Mouse (Mus musculus): ENCODE measurements around the gene Wapl. TPM values are rescaled to one million over a fixed set of nuclear protein-coding genes. Genes with fewer than 3 reads are reported as not detected.

The Wapl gene
- polyA plus RNA-seq, 1 experiment: 12.1 TPM

DNA sequence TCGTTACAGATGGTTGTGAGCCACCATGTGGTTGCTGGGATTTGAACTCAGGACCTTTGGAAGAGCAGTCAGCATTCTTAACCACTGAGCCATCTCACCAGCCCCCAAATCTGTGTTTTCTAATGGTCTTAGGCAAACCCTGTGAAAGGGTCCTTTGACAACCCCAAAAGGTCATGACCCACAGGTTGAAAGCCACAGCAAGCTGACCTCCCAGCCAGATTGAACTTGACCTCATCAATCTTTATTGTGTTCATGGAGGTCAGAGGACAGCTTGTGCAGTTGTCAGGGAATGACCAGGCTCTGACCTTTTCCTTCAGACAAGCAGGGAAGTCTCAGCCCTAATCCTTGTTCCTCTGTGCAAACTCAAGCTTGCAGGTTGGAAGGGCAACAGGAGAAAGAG, 10.3 kb upstream of the Wapl start:
- Histone ChIP-seq H3K27me3 (ENCODE audit: control insufficient read depth, insufficient read depth, insufficient read length) (peaks cover 5% of the 10 kb centered on the region), H3K79me2 (ENCODE audit: control insufficient read depth, insufficient read depth) (no peaks in the 10 kb centered on the region), H3ac (ENCODE audit: control insufficient read depth, insufficient read length) (no peak overlapping the region), H3K4me3 (no peak overlapping the region), H3K36me3 (ENCODE audit: control insufficient read depth, insufficient read depth) (no peaks in the 10 kb centered on the region), H3K4me2 (ENCODE audit: low read depth) (no peak overlapping the region)
- no peak for TF ChIP-seq SRF (IDR thresholded peaks at IDR 0.05; ENCODE audit: control insufficient read depth, insufficient read length, low read depth)
- TF ChIP-seq REST (IDR thresholded peaks at IDR 0.05; ENCODE audit: insufficient read depth, insufficient read length): no peak
- no peak for TF ChIP-seq MAX (IDR thresholded peaks at IDR 0.05; ENCODE audit: low read depth)
- no peak for TF ChIP-seq MYOG (IDR thresholded peaks at IDR 0.05; ENCODE audit: control insufficient read depth in 1 of 3, insufficient read depth in 1 of 3, insufficient read length in 2 of 3, low read depth in 2 of 3)
- TF ChIP-seq CEBPB (IDR thresholded peaks at IDR 0.05; ENCODE audit: insufficient read depth, poor library complexity, severe bottlenecking): no peak
- no peak for TF ChIP-seq TCF12 (IDR thresholded peaks at IDR 0.05; ENCODE audit: insufficient read depth, poor library complexity, severe bottlenecking)
- no peak for TF ChIP-seq USF1 (IDR thresholded peaks at IDR 0.05; ENCODE audit: low read depth)
- TF ChIP-seq POLR2A (IDR thresholded peaks at IDR 0.05; ENCODE audit: insufficient read length, low read depth): no peak
- no peak for TF ChIP-seq POLR2AphosphoS2 (IDR thresholded peaks at IDR 0.05; ENCODE audit: insufficient read length, low read depth)
- TF ChIP-seq TCF3 (IDR thresholded peaks at IDR 0.05; ENCODE audit: insufficient read length, low read depth): no peak
- TF ChIP-seq E2F4 (IDR thresholded peaks at IDR 0.05; ENCODE audit: insufficient read depth): no peak

DNA sequence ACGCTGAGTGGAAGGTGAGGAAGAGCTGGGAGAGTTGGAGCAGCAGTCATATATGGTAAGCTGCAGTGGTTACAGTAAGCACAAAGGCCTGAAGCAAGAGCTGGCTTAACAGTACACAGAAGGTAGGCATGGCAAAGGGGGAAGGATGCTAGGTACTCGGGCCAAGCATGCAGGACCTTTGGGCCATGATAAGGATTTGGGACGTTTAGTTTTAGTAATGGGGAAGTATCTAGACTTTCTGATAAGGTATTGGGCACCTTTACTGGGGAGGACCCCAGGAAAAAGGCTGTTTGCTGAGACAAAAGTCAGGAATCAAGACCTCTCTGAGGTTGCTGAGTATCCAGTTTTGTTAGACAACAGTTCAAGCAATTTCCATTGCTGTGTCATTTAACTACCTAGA, 4.6 kb upstream of the Wapl start:
- Histone ChIP-seq H3K4me3 (no peak overlapping the region), H3ac (ENCODE audit: control insufficient read depth, insufficient read length) (no peak overlapping the region), H3K79me2 (ENCODE audit: control insufficient read depth, insufficient read depth) (peaks cover 7% of the 10 kb centered on the region), H3K36me3 (ENCODE audit: control insufficient read depth, insufficient read depth) (no peaks in the 10 kb centered on the region), H3K27me3 (ENCODE audit: control insufficient read depth, insufficient read depth, insufficient read length) (peaks cover 4% of the 10 kb centered on the region), H3K4me2 (ENCODE audit: low read depth) (no peak overlapping the region)
- TF ChIP-seq CEBPB (IDR thresholded peaks at IDR 0.05; ENCODE audit: insufficient read depth, poor library complexity, severe bottlenecking) (no peak), USF1 (IDR thresholded peaks at IDR 0.05; ENCODE audit: low read depth) (no peak), TCF3 (IDR thresholded peaks at IDR 0.05; ENCODE audit: insufficient read length, low read depth) (no peak), REST (IDR thresholded peaks at IDR 0.05; ENCODE audit: insufficient read depth, insufficient read length) (no peak), SRF (IDR thresholded peaks at IDR 0.05; ENCODE audit: control insufficient read depth, insufficient read length, low read depth) (no peak), POLR2AphosphoS2 (IDR thresholded peaks at IDR 0.05; ENCODE audit: insufficient read length, low read depth) (no peak), E2F4 (IDR thresholded peaks at IDR 0.05; ENCODE audit: insufficient read depth) (no peak), MYOG (IDR thresholded peaks at IDR 0.05; ENCODE audit: control insufficient read depth in 1 of 3, insufficient read depth in 1 of 3, insufficient read length in 2 of 3, low read depth in 2 of 3) (no peak), MYOD1 (IDR thresholded peaks at IDR 0.05; ENCODE audit: control insufficient read depth in 1 of 3, insufficient read length in 2 of 3, low read depth in 2 of 3) (no peak), TCF12 (IDR thresholded peaks at IDR 0.05; ENCODE audit: insufficient read depth, poor library complexity, severe bottlenecking) (no peak), MAX (IDR thresholded peaks at IDR 0.05; ENCODE audit: low read depth) (no peak), POLR2A (IDR thresholded peaks at IDR 0.05; ENCODE audit: insufficient read length, low read depth) (no peak)

DNA sequence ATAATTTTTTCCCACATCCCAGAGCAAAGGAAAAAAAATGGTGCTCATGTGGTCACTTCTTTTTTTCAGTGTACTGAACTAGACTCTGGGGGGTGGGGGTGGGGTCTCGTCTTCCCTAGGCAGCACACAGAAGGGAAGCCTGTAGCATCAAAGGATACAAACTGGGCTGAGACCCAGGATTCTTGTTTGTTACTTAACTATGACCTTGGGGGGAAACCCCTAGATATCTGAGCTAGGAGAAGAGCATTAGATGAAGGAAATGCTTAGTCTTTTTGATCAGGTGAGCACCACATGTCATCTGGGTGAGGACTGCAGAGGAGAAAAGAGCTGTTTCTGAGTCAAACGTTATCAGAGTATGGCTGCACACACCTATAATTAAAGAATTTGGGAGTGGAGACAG, 3.5 kb upstream of the Wapl start:
- Histone ChIP-seq H3K27me3 (ENCODE audit: control insufficient read depth, insufficient read depth, insufficient read length) (no peaks in the 10 kb centered on the region), H3K4me3 (no peak overlapping the region), H3K4me2 (ENCODE audit: low read depth) (no peak overlapping the region), H3K36me3 (ENCODE audit: control insufficient read depth, insufficient read depth) (no peaks in the 10 kb centered on the region), H3K79me2 (ENCODE audit: control insufficient read depth, insufficient read depth) (peaks cover 18% of the 10 kb centered on the region), H3ac (ENCODE audit: control insufficient read depth, insufficient read length) (no peak overlapping the region)
- TF ChIP-seq CEBPB (IDR thresholded peaks at IDR 0.05; ENCODE audit: insufficient read depth, poor library complexity, severe bottlenecking): no peak

DNA sequence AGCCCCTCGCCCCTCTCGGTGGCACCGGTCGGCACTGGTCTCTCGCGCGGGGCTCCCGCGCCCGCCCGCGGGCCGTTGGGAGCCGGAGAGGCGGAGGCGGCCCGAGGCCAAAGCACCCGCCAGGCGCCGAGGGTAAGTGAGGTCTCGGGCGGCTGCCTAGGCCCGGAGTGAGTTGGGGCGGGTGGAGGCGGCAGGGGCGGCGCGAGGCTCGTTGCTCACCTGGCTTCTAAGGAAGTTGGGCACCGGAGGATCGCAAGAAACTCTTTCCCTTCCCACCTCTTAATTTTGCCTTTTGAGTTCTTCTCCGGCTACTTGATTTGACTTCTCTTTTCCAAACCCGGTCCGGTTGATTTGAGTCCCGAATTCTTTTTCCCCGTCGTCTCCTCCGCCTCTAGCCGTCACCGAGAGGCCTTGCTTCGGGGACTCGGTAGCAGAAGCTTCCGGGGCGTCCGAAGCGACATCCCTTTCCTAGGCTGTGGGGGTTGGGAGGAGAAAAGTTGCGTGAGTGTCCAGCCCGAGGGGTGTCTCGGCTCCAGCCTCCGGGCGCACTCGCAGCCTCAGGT, 582 bp downstream of the Wapl start:
- Histone ChIP-seq H3K79me2 (ENCODE audit: control insufficient read depth, insufficient read depth) (peaks cover 59% of the 10 kb centered on the region), H3ac (ENCODE audit: control insufficient read depth, insufficient read length) (peak overlapping the region; percentile 95), H3K4me3 (peak overlapping the region; percentile 86), H3K4me2 (ENCODE audit: low read depth) (peak overlapping the region; percentile 86), H3K36me3 (ENCODE audit: control insufficient read depth, insufficient read depth) (peaks cover 9% of the 10 kb centered on the region), H3K27me3 (ENCODE audit: control insufficient read depth, insufficient read depth, insufficient read length) (no peaks in the 10 kb centered on the region)
- TF ChIP-seq MAX (IDR thresholded peaks at IDR 0.05; ENCODE audit: low read depth) (no peak), E2F4 (IDR thresholded peaks at IDR 0.05; ENCODE audit: insufficient read depth) (no peak), POLR2AphosphoS2 (IDR thresholded peaks at IDR 0.05; ENCODE audit: insufficient read length, low read depth) (no peak), TCF3 (IDR thresholded peaks at IDR 0.05; ENCODE audit: insufficient read length, low read depth) (no peak)

DNA sequence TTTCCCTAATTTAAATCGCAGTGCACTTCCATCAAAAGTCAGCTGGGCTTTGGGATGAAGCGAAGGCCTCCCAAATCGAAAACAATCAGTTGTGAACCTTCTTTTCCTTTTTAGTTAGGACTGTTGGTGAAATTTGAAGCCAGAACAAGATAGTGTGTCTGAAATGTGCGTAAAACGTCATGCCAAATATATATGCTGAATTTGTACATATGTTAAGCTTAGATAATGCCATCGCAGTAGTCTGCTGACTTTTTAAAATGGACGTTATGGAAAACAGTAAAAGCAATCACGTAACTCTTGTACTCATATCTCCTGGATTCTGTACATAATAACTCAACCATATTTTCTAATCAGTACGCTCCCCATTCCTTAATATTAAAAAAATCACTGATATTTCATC, 1.2 kb downstream of the Wapl start:
- Histone ChIP-seq H3K36me3 (ENCODE audit: control insufficient read depth, insufficient read depth) (peaks cover 9% of the 10 kb centered on the region), H3K4me2 (ENCODE audit: low read depth) (peak overlapping the region; percentile 86)
- no peak for TF ChIP-seq CEBPB (IDR thresholded peaks at IDR 0.05; ENCODE audit: insufficient read depth, poor library complexity, severe bottlenecking)

More for the DNA sequence above, 1.2 kb downstream of the Wapl start:
- Histone ChIP-seq H3K79me2 (ENCODE audit: control insufficient read depth, insufficient read depth) (peaks cover 65% of the 10 kb centered on the region), H3K4me3 (peak overlapping the region; percentile 86), H3K27me3 (ENCODE audit: control insufficient read depth, insufficient read depth, insufficient read length) (no peaks in the 10 kb centered on the region), H3ac (ENCODE audit: control insufficient read depth, insufficient read length) (peak overlapping the region; percentile 95)
